Mouse (Mus musculus) Patski (cell line): ENCODE data around the gene Dph1. TPM values are rescaled to one million over a fixed set of nuclear protein-coding genes. Genes with fewer than 3 reads are reported as not detected.
A peak's percentile ranks its signal among the peaks of the same experiment; 100 is the strongest.
"Not testable (repeated sequence)": the region's sequence is repeated elsewhere in the genome, so short reads cannot be mapped to it uniquely, and the experiment has no call there.

Experiments used
- ATAC-seq: fragments of 100-300 bp; one replicate; pipeline ENCODE4 v1.8.0; 2021
- CTCF ChIA-PET: fragments of 350-600 bp; sonication (Branson Sonifier 250); formaldehyde crosslinking; loops from one replicate; lab custom pipeline; 2022; ENCODE audit warnings: inconsistent platforms; lab: Charles Lee
- POLR2A ChIA-PET: fragments of 350-600 bp; sonication (Branson Sonifier 250); formaldehyde crosslinking; loops from one replicate; lab custom pipeline; 2022; ENCODE audit warnings: antibody characterized with exemption, inconsistent platforms; lab: Charles Lee
- DNase-seq: peaks from one replicate; pipeline ENCODE4 v3.0.0-alpha.2; 2011; ENCODE audit warnings: low read depth, low spot score
- H3K27me3 ChIP-seq: fragments of 371-371 bp; one replicate; pipeline ENCODE4 v1.5.1; 2021
- CTCF ChIP-seq: fragments of 100-300 bp; IDR thresholded peaks from one replicate; pipeline ENCODE4 v1.5.1; 2021
- in situ Hi-C: fragments of 300-500 bp; cut with MboI; formaldehyde crosslinking; loops from 3 replicates; pipeline ENCODE4 v1.11.1; 2018; ENCODE audit warnings: low pct_unique_long_range_greater_than_20kb, mixed read lengths
- polyA plus RNA-seq: library from polyadenylated mRNA; unstranded; gene quantifications from one replicate; pipeline ENCODE4 v1.2.3, GENCODE M21; 2021

Gene Dph1
- polyA plus RNA-seq, 1 experiment from 2014 or later, result 43.1 TPM

GRCm38 (mm10) chr11:75183917-75184570, 7.0 kb downstream of the Dph1 start:
- DNase-seq (no peak), ATAC-seq (no peak)
- CTCF ChIA-PET, result interaction anchor here (0.8 kb wide), 1 partner anchor 9 kb away, joined by 4 read pairs; no protein-coding TSS in a partner anchor
- H3K27me3 ChIP-seq, result no peaks in the 10 kb centered on the region
- POLR2A ChIA-PET, result interaction anchor here (0.7 to 1.5 kb wide), 3 partner anchors 8 to 226 kb away, joined by 3 read pairs; no protein-coding TSS in a partner anchor
- TF ChIP-seq CTCF, result no peak
- in situ Hi-C loops, result loop anchor here (5.0 kb wide), 2 partner anchors 213 to 383 kb away; no protein-coding TSS in a partner anchor

DNA sequence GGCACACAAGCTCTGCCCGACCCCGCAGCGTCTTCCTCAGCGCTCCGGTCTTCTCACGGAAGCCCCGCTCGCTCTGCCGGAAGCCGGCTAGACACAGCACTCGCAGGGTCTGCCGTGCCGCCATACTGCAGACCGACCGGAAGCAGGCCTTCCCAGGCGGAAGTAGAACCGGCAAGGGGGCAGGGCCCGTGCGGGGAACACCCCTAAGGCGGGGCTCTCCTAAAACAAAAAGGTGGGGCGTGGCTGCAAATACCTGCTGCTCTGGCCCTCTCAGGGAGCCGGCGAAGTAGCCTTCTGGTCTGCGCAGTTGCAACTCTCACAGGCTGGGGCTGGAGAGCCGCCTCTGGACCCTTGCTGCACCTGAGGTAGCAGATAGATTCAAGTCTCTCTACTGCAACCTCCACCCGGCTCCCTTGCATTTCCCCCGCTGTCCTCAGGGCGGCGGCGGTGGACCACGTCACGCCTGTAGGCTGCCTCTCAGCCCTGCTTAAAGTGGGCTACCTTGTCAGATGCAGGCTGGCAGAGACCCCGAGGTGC, 12.3 kb downstream of the Dph1 start, which contains the start of gene Ovca2:
Gene Ovca2 (minus strand): TSS at position 164 of the 537 bp plus-strand sequence.
- no peaks in the 10 kb centered on the region for H3K27me3 ChIP-seq
- in situ Hi-C loops, result loop anchor here (10.0 kb wide), 1 partner anchor 286 kb away; the partner anchor contains the start of gene Tlcd2
- peak; percentile 85 for ATAC-seq
- POLR2A ChIA-PET, result interaction anchor here (0.7 to 1.7 kb wide), 4 partner anchors 12 to 21 kb away, joined by 3 to 7 read pairs (median 3); partner anchors contain the start of genes Dph1 and Rtn4rl1
- TF ChIP-seq CTCF, result no peak
- no peak for DNase-seq
- CTCF ChIA-PET, result interaction anchor here (0.6 to 3.2 kb wide), 6 partner anchors 13 to 226 kb away, joined by 3 to 22 read pairs (median 6); no protein-coding TSS in a partner anchor

DNA sequence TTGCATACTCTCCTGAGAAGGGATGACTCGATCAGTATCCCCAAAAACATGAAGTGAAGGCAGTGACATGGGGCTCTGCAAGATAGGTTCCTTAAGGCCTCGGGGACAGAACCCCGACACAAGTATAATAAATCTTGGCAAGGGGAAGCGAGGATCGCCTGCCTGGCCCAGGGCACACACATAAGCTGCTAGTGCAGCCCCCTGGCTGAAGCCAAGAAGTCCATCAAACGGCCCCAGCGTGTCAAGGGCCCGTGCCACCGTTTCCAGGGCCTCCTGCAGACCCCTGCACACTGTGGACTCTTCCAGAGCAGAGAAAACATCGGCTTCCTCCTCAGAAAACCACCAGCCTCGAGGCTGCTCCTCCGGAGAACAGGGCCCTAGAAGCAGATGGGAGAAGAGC, 13.0 kb downstream of the Dph1 start:
- CTCF ChIA-PET, result interaction anchor here (1.6 to 3.2 kb wide), 2 partner anchors 113 to 115 kb away, joined by 3 to 22 read pairs; no protein-coding TSS in a partner anchor
- ATAC-seq (no peak), DNase-seq (no peak)
- H3K27me3 ChIP-seq, result no peaks in the 10 kb centered on the region
- POLR2A ChIA-PET, result interaction anchor here (1.3 to 1.7 kb wide), 3 partner anchors 13 to 22 kb away, joined by 3 to 7 read pairs (median 3); partner anchors contain the start of gene Dph1
- no peak for TF ChIP-seq CTCF
- in situ Hi-C loops, result loop anchor here (10.0 kb wide), 1 partner anchor 287 kb away; the partner anchor contains the start of gene Tlcd2

DNA sequence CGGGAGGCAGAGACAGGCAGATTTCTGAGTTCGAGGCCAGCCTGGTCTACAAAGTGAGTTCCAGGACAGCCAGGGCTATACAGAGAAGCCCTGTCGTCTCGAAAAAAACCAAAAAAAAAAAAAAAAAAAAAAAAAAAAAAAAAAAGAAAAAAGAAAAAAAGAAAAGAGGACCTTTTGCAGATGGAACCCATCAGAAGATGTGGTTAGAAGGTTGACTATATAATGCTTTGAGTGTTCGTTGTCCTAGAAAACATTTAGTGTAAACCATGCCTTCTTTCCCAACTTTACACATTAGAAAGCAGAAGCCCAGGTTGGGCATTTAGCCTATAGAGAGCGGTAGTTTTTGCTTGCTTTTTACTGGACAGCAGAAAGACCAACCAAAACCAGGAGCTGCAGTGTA, 16.5 kb downstream of the Dph1 start:
- H3K27me3 ChIP-seq, DNase-seq, POLR2A ChIA-PET, ATAC-seq: not testable (repeated sequence)
- in situ Hi-C loops, result loop anchor here (10.0 kb wide), 1 partner anchor 290 kb away; the partner anchor contains the start of gene Tlcd2
- CTCF ChIA-PET, result interaction anchor here (1.2 kb wide), 1 partner anchor 10 kb away, joined by 4 read pairs; no protein-coding TSS in a partner anchor

DNA sequence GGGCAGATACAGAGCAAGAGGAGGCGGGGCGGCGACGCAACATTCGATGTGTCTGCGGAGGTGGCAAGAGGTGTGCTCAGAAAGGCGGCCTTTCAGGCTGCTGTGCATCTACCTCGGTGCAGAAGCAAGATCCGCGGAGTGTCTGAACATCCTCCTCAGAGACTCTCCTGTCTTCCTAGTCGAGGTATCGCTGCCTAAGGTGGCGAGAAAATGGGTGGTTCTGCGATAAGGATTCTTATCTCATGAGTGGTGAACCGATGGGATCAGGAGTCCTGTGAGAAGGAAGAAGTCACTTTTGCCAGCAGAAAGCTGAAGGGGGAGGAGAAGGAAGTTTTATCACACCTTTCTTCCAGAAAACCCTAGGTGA, 17.3 kb downstream of the Dph1 start:
- in situ Hi-C loops, result loop anchor here (10.0 kb wide), 1 partner anchor 291 kb away; the partner anchor contains the start of gene Tlcd2
- POLR2A ChIA-PET, result no interaction called here

GRCm38 (mm10) chr11:75173095-75173798, 17.8 kb downstream of the Dph1 start:
- POLR2A ChIA-PET, result interaction anchor here (0.5 kb wide), 1 partner anchor 235 kb away, joined by 3 read pairs; no protein-coding TSS in a partner anchor
- ATAC-seq (peak; percentile 21), DNase-seq (no peak)
- TF ChIP-seq CTCF, result no peak
- H3K27me3 ChIP-seq, result no peaks in the 10 kb centered on the region
- CTCF ChIA-PET, result interaction anchor here (1.0 kb wide), 1 partner anchor 192 kb away, joined by 3 read pairs; no protein-coding TSS in a partner anchor
- in situ Hi-C loops, result loop anchor here (10.0 kb wide), 1 partner anchor 292 kb away; the partner anchor contains the start of gene Tlcd2

More for the DNA sequence above, 17.3 kb downstream of the Dph1 start:
- TF ChIP-seq CTCF, result no peak
- CTCF ChIA-PET, result no interaction called here
- DNase-seq, result no peak
- no peak for ATAC-seq
- H3K27me3 ChIP-seq, result no peaks in the 10 kb centered on the region

GRCm38 (mm10) chr11:75172151-75173094, 18.6 kb downstream of the Dph1 start:
- CTCF ChIA-PET, result interaction anchor here (1.0 kb wide), 1 partner anchor 191 kb away, joined by 3 read pairs; no protein-coding TSS in a partner anchor
- no peaks in the 10 kb centered on the region for H3K27me3 ChIP-seq
- DNase-seq (no peak), ATAC-seq (no peak)
- in situ Hi-C loops, result loop anchor here (10.0 kb wide), 1 partner anchor 292 kb away; the partner anchor contains the start of gene Tlcd2
- POLR2A ChIA-PET, result interaction anchor here (0.5 kb wide), 1 partner anchor 234 kb away, joined by 3 read pairs; no protein-coding TSS in a partner anchor
- TF ChIP-seq CTCF, result no peak

GRCm38 (mm10) chr11:75171186-75171865, 19.7 kb downstream of the Dph1 start:
- DNase-seq, result no peak
- TF ChIP-seq CTCF, result no peak
- ATAC-seq, result no peak
- POLR2A ChIA-PET, result interaction anchor here (0.7 to 1.2 kb wide), 3 partner anchors 142 to 292 kb away, joined by 3 to 4 read pairs (median 3); partner anchors contain the start of genes Smg6 and Srr
- CTCF ChIA-PET, result interaction anchor here (0.6 to 2.7 kb wide), 7 partner anchors 19 to 230 kb away, joined by 3 to 18 read pairs (median 4); no protein-coding TSS in a partner anchor
- H3K27me3 ChIP-seq, result no peaks in the 10 kb centered on the region
- in situ Hi-C loops, result loop anchor here (10.0 kb wide), 1 partner anchor 293 kb away; the partner anchor contains the start of gene Tlcd2
